Mouse (Mus musculus): Measurements from ENCODE around the gene Sipa1l1.

DNA sequence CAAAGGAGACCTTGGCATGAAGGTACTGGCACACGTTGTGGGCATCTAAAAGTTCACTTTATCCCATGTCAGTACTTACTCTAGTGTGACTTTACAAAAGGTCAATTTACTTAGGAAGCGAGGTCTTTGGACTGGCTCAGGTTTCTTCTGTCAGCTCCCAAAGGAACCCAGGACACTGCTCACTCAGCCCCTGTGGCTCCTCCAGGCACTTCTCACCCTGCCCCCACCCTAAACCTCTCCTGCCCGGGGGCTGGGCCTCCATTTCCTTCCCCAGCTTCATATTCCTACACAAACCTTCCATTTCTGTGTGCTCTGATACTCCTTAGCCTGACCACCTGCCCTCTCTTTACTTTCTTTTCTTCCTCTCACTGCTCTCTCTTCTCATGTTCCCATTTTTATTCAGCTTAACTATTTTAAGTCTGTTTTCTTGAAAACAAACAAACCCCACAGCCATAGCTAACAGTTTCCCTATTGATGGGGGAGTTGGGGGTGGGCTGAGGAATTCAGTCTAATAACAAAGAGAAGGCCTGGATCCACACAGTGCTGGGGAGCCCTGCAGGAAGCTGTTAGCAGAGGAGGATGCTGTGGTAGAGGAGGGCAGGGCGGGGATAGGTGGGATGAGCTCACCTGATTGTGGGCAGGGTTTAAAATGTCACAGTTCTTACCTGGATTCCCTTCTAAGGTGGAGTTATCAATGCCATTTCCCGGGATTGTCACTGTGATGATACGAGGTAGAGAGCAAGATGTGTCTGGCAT lies 57.4 kb downstream of the Sipa1l1 start:
- TF ChIP-seq CTCF (IDR thresholded peaks at IDR 0.05; ENCODE audit: borderline replicate concordance, insufficient read depth, low read length) (no peak), POLR2A (IDR thresholded peaks at IDR 0.05; ENCODE audit: low read depth, low read length) (no peak)

Data from embryonic fibroblast, embryonic 13.5 days (primary cell).